Comparison of ENCODE assay signal across 8 mouse cellular contexts in the genomic region with DNA sequence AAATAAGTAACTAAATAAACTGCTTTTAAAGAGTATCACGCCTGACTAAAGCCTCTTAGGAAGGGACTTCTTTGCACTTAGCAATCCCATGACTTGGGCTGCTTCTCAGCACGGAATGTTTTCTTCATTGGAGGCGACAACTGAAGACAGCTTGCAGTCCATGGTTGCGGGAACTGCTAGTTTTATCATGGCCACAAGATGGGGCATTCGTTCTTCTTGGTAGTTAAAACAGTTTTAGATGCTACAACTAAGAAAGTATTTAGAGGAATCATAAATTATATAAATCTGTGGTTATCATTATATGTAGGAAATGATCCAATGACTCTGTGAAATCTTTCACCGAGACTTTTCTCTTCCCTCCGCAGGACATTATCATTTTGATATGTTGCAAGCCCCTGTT. TPM values are rescaled to one million over a fixed set of nuclear protein-coding genes. Genes with fewer than 3 reads are reported as not detected.
A peak's percentile ranks its signal among the peaks of the same experiment; 100 is the strongest.
DNase-seq lines count a peak whose midpoint lies in the region; ATAC-seq and TF ChIP-seq lines count a peak whose summit lies in the region.

No protein-coding gene starts in this region.

- H3K4me2 ChIP-seq in neural tube, embryonic 15.5 days, result no peak overlapping the region

- no peak overlapping the region for H3K27ac ChIP-seq in spleen, adult 2 months (ENCODE audit: insufficient read depth, low read length)
- no peak overlapping the region for H3K27ac ChIP-seq in limb, embryonic 10.5 days
- no peak overlapping the region for H3K27ac ChIP-seq in neural tube, embryonic 15.5 days (replicated peaks)

- peak; percentile 26; the same call in 1 of the 2 replicates for TF ChIP-seq CTCF in spleen, adult 2 months (IDR thresholded peaks at IDR 0.05; ENCODE audit: extremely low read depth, insufficient read depth, insufficient read length, insufficient replicate concordance)

- no peaks in the 10 kb centered on the region for H3K9me3 ChIP-seq in limb, embryonic 10.5 days (replicated peaks)
- H3K9me3 ChIP-seq in neural tube, embryonic 15.5 days (replicated peaks), result no peaks in the 10 kb centered on the region

- H3K9ac ChIP-seq in neural tube, embryonic 15.5 days (replicated peaks), result no peak overlapping the region

- TF ChIP-seq POLR2A in spleen, adult 2 months (IDR thresholded peaks at IDR 0.05; ENCODE audit: low read depth, low read length), result no peak

- DNase-seq in spleen, adult 2 months (ENCODE audit: low read depth in 1 of 2, low spot score in 2 of 2), result peak in 1 of 2 experiments; percentile 26
- no peak for DNase-seq in spleen, adult 12 weeks (ENCODE audit: low spot score)
- DNase-seq in c-Kit-positive CD71-negative TER-119-negative erythroid progenitor cells, embryonic 14.5 days (ENCODE audit: low read depth), result peak; percentile 34
- peak; percentile 72 for DNase-seq in induced T-regulatory cell, adult 2 months (ENCODE audit: low read depth)
- DNase-seq in limb, embryonic 10.5 days (ENCODE audit: low spot score), result peak; percentile 42

- H3K27me3 ChIP-seq in spleen, adult 2 months (ENCODE audit: control insufficient read depth, insufficient read depth, low read length), result no peaks in the 10 kb centered on the region
- H3K27me3 ChIP-seq in limb, embryonic 10.5 days (ENCODE audit: low read depth, poor library complexity, severe bottlenecking), result peaks cover 10% of the 10 kb centered on the region; the same call in 1 of the 2 replicates
- no peaks in the 10 kb centered on the region for H3K27me3 ChIP-seq in neural tube, embryonic 15.5 days (replicated peaks)

- WGBS in spleen, adult 2 months, result 37% methylated on average over 7 of the region's 7 CpGs
- WGBS in limb, embryonic 10.5 days, result 57% methylated on average over 7 of the region's 7 CpGs
- 49% methylated on average over 7 of the region's 7 CpGs for WGBS in neural tube, embryonic 15.5 days

- H3K4me3 ChIP-seq in spleen, adult 2 months (ENCODE audit: extremely low read depth, insufficient read depth, insufficient read length), result no peak overlapping the region
- no peak overlapping the region for H3K4me3 ChIP-seq in limb, embryonic 10.5 days
- no peak overlapping the region for H3K4me3 ChIP-seq in neural tube, embryonic 15.5 days (replicated peaks)

- H3K4me1 ChIP-seq in spleen, adult 2 months (ENCODE audit: control insufficient read depth, insufficient read depth, insufficient read length), result no peaks in the 10 kb centered on the region
- H3K4me1 ChIP-seq in limb, embryonic 10.5 days, result peaks cover 18% of the 10 kb centered on the region
- peaks cover 24% of the 10 kb centered on the region for H3K4me1 ChIP-seq in neural tube, embryonic 15.5 days

- peak; percentile 74 for ATAC-seq in frontal cortex, adult (ENCODE audit: low TSS enrichment)
- peak; percentile 46; the same call in 1 of the 2 replicates for ATAC-seq in neural tube, embryonic 15.5 days (ENCODE audit: low FRiP score)
- ATAC-seq in megakaryocyte-erythroid progenitor cell, adult 5-6 weeks (replicated peaks; ENCODE audit: low FRiP score, low TSS enrichment, poor library complexity, severe bottlenecking), result no peak

- H3K36me3 ChIP-seq in spleen, adult 2 months (ENCODE audit: control insufficient read depth, insufficient read depth, low read length), result no peaks in the 10 kb centered on the region
- H3K36me3 ChIP-seq in limb, embryonic 10.5 days, result no peaks in the 10 kb centered on the region
- no peaks in the 10 kb centered on the region for H3K36me3 ChIP-seq in neural tube, embryonic 15.5 days

RNA-seq across cellular contexts. Expression of a gene that starts 50.4 kb away (rescaled TPM):
- 12.2 and 12.7 TPM in 2 replicates for polyA plus RNA-seq in spleen, adult 2 months (2012; rRNA removed)
- 48.6 and 62.4 TPM in 2 replicates for polyA plus RNA-seq in limb, embryonic 10.5 days (2016; fragmentation: Nextera tagmentation; extraction: Ambion mirVana)
- polyA plus RNA-seq in neural tube, embryonic 15.5 days (2015; fragmentation: Nextera tagmentation; extraction: Ambion mirVana), result 53.3 and 54.9 TPM in 2 replicates
- 25.7 and 31.3 TPM in 2 replicates for total RNA-seq in megakaryocyte-erythroid progenitor cell, adult 5-6 weeks (2014; fragmentation: Nextera tagmentation)
- total RNA-seq in megakaryocyte-erythroid progenitor cell, adult 5-6 weeks (2017), result 33.8 and 36.1 TPM in 2 replicates
